Mouse (Mus musculus) frontal cortex, postnatal 25 days (tissue): ENCODE results near the gene Uba5.

Source experiments
- DNase-seq, 2 experiments: peaks; one replicate each; pipeline ENCODE4 v3.0.0; 2022; ENCODE audit warnings: low spot score in 2 of 2

Uba5 gene

GRCm38 (mm10) chr9:104063244-104063961, 469 bp upstream of the Uba5 start, which contains the start of gene Acad11:
Acad11 (plus strand) TSS chr9:104063377.
- peak; percentile 81 to 92 for DNase-seq

- no peak for DNase-seq
Observed at GRCm38 (mm10) chr9:104051028-104051427, 11.9 kb downstream of the Uba5 start.

GRCm38 (mm10) chr9:104043676-104044075, 19.3 kb downstream of the Uba5 start:
- DNase-seq = no peak

DNA sequence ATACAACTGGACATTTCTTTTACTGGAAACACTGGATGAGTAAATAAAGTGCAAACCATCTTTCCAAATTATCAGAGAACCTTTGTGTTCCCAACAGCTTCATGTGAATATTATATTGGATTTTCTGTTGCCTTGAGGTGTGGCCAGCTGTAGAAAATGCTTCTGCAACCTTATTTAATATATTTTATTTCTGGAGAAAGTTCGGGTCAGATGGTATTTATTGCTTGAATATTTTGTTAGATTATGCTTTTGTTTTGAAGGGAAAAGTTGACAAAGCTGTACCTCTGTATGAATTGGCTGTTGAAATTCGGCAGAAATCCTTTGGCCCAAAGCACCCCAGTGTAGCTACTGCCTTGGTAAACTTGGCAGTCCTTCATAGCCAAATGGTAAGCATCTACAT, 22.6 kb downstream of the Uba5 start, which contains the start of gene Gm28305:
Gene Gm28305, plus strand, starts transcription at position 301 of the 400 bp plus-strand sequence.
- DNase-seq = no peak

GRCm38 (mm10) chr9:104039742-104040141, 23.2 kb downstream of the Uba5 start:
- DNase-seq = no peak

GRCm38 (mm10) chr9:104039031-104039695, 23.8 kb downstream of the Uba5 start:
- DNase-seq = no peak

GRCm38 (mm10) chr9:104038266-104038665, 24.7 kb downstream of the Uba5 start:
- no peak for DNase-seq

- peak; percentile 61 to 65 for DNase-seq
Observed at GRCm38 (mm10) chr9:104035261-104036015, 27.5 kb downstream of the Uba5 start.

DNA sequence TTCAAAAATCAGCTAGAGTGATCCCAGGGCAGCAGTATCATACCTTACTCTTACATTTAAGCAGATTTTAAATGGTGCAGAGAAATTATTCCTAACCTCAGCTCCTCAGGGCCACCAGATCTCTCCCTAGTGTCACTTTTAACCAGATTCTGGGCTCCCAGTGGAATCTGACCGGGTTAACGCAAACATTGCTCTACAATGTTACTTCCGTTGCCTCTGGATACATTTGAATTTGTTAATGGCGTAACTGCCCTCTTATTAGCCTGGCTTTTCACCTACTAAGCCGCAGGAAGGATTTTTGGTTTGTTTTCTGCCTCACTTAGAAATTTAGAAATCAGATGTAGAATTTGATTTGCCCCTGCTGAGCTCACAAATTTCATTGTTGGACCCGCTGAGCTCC, 28.2 kb downstream of the Uba5 start:
- DNase-seq = no peak

DNA sequence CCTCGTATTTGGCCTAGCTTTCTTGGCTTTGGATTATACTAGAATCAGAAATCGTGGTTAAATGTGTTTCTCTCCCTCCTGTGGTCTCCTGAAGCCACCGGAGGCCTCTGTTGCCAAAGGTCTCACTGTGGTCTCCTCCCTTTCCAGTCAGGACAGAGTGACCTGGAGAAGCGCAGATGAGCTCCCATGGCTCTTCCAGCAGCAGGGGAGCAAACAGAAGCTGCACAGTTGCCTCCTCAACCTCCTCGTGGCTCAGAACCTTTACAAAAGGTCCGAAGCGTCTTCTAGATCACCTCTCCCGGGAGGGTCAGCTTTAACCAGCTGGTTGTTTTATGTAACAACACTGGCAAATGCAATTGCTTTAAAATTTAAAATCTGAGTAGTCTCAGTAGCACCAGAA, 28.7 kb downstream of the Uba5 start:
- no peak for DNase-seq

- DNase-seq = no peak
Observed at GRCm38 (mm10) chr9:104029861-104030260, 33.1 kb downstream of the Uba5 start.

GRCm38 (mm10) chr9:104027186-104027585, 35.7 kb downstream of the Uba5 start:
- no peak for DNase-seq

DNA sequence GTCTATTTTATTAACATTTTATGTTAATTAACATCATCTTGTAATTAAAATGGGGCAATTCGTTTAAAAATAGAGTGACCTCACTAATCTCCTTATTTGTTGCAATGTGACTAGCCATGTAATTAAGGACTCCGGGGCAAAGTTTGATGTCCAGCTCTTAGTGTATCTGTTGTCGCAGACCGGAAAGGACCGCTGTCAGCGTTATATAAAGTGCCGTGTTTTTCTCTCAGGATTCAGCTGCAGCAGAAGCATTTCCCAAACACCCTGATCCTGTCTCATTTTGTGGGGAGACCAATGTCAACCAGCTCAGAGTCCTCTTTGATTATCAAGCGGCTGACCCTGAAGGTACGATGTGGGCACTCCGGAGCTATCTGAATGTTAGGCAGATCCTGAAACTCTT, 41.9 kb downstream of the Uba5 start:
- no peak for DNase-seq

DNA sequence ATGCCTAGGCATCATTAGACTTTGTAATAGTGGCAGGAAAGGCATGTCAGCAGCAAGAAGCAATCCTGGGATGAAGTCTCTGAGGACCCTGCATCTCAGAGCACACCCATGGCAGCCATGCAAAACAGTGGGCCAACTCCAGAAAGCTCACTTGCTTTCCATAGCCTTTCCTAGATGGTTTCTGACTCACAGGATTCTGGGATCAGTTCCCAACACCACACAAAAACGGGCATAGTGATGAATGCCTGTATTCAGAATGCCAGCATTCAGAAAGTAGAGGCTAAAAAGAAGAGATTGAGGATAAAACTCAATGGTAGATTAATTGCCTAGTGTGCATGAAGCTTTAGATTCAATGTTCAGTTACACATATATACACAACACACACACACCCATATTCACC, 48.4 kb downstream of the Uba5 start:
- no peak for DNase-seq

GRCm38 (mm10) chr9:104002913-104003330, 60.0 kb downstream of the Uba5 start:
- no peak for DNase-seq

DNA sequence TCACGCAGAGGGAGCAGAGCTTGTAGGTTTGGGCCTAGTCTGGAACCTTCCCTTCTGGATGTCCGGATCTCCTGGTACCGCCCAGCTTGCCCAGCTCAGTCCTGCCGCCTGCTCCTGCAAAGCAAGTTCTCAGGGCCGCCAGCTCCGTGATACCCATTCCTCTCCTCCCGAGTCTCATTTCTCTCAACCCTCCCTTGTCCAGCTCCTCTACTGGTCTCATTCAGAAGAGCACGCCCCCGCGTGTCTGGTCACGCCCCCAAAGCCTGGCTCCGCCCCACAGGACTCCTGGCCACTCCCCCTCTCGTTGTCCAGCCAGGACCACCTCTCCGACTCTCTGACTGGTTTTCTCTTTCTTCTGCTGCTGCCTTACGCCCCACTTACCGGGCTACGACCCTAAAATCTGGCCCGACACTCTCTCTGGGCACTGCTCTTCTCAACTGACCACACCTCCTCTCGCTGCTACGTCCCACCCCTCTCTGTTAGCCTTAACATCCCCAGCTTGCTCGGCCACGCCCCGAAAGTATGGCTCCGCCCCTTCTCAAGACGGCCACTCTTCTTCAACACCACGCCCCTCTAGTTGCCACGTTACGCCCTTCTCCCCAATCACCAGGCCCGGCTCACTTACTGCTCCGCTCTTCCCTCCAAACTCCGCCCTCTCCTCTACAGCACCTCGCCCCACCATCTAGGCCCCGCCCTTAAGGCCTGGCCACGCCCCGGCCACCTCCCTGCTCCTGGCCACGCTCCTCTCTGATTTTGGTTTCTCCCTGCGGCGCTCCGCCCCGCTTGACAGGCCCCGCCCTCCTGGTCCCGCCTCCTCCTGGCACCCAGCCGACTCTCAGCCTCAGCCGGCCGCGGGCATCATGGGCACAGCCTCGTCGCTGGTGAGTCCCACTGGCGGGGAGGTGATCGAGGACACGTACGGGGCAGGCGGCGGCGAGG, 60.7 kb downstream of the Uba5 start, which contains the start of gene Nphp3:
Gene Nphp3, plus strand, starts transcription at position 624 of the 939 bp plus-strand sequence.
- DNase-seq = peak; percentile 95 to 96

GRCm38 (mm10) chr9:104000601-104001000, 62.3 kb downstream of the Uba5 start:
- no peak for DNase-seq
